Mouse (Mus musculus) bone marrow, adult 2 months (tissue): Measurements from ENCODE around the gene Usp4. TPM values are rescaled to one million over a fixed set of nuclear protein-coding genes. Genes with fewer than 3 reads are reported as not detected.

Source experiments
- H3K27ac ChIP-seq: fragments of 200-500 bp; 2 replicates; pipeline ENCODE4 v1.5.1; 2012; ENCODE audit warnings: low read depth, mild to moderate bottlenecking, control low read depth, inconsistent platforms, low read length; ENCODE audit not compliant: control insufficient read depth, poor library complexity, insufficient read depth
- H3K4me1 ChIP-seq: fragments of 200-500 bp; 2 replicates; pipeline ENCODE4 v1.6.1; 2011; ENCODE audit warnings: low read length; ENCODE audit not compliant: control insufficient read depth, insufficient read depth
- H3K4me3 ChIP-seq: fragments of 200-500 bp; replicated peaks from 2 replicates; pipeline ENCODE3; 2011; ENCODE audit warnings: mild to moderate bottlenecking, low read depth, low read length, control low read depth; ENCODE audit not compliant: control insufficient read depth
- CTCF ChIP-seq: fragments of 200-500 bp; IDR thresholded peaks from 2 replicates; pipeline ENCODE4 v1.5.1; 2011; ENCODE audit warnings: low read length, control low read depth; ENCODE audit not compliant: control insufficient read depth, insufficient read depth
- POLR2A ChIP-seq: fragments of 200-500 bp; IDR thresholded peaks from 2 replicates; pipeline ENCODE4 v1.6.1; 2011; ENCODE audit warnings: low read depth, mild to moderate bottlenecking, control low read depth, low read length, borderline replicate concordance; ENCODE audit not compliant: control insufficient read depth
- WGBS: fragments of 180-500 bp; shearing (Covaris S2); methylation state at CpG from one replicate; pipeline ENCODE4 v1.1.7; 2018; 5-methylcytosine and 5-hydroxymethylcytosine counted together
- polyA plus RNA-seq: library from polyadenylated mRNA; stranded (reverse); fragments of >200 nt; gene quantifications from 2 replicates; pipeline ENCODE4 v1.2.4, GENCODE M21; 2011; ENCODE audit warnings: low replicate concordance; ENCODE audit not compliant: missing spikeins, insufficient read depth, insufficient read length

Usp4 gene
- polyA plus RNA-seq, 1 experiment = 256 TPM

- WGBS = 89% methylated on average over 6 of the region's 6 CpGs
- Histone ChIP-seq H3K4me1 (no peaks in the 10 kb centered on the region; the same call in 1 of the 2 replicates), H3K27ac (no peak overlapping the region), H3K4me3 (no peak overlapping the region)
- TF ChIP-seq CTCF (no peak), POLR2A (no peak)
These were observed 91.5 kb downstream of the Usp4 start for GRCm38 (mm10) chr9:108439176-108439575.

GRCm38 (mm10) chr9:108440485-108440884 lies 92.8 kb downstream of the Usp4 start:
- 75% methylated on average over 5 of the region's 5 CpGs for WGBS
- Histone ChIP-seq H3K27ac (no peak overlapping the region), H3K4me3 (no peak overlapping the region), H3K4me1 (peaks cover 6% of the 10 kb centered on the region)
- TF ChIP-seq POLR2A (no peak), CTCF (no peak)

- no peak overlapping the region for H3K27ac ChIP-seq
- peaks cover 9% of the 10 kb centered on the region for H3K4me1 ChIP-seq
- WGBS = 88% methylated on average over 11 of the region's 11 CpGs
- TF ChIP-seq POLR2A = no peak
- TF ChIP-seq CTCF = no peak
- H3K4me3 ChIP-seq = no peak overlapping the region
These were observed 93.7 kb downstream of the Usp4 start for GRCm38 (mm10) chr9:108441236-108441919.

Other genes starting within 250 kb of the Usp4 start
- 1.1 and 1.9 TPM in 2 replicates for gene Bsn, start 157.5 kb upstream of the Usp4 start, polyA plus RNA-seq
- gene Dag1, start 83.9 kb upstream of the Usp4 start, polyA plus RNA-seq = 2.6 and 2.7 TPM in 2 replicates
- 2.3 TPM in 2 replicates for gene Nicn1, start 57.4 kb upstream of the Usp4 start, polyA plus RNA-seq
- 1.7 and 15.2 TPM in 2 replicates for gene Amt, start 51.0 kb upstream of the Usp4 start, polyA plus RNA-seq
- gene Rhoa, start 41.7 kb upstream of the Usp4 start, polyA plus RNA-seq = 138 and 223 TPM in 2 replicates
- gene Tcta, start 41.7 kb upstream of the Usp4 start, polyA plus RNA-seq = 5.6 and 13.2 TPM in 2 replicates
- 1,398 and 2,156 TPM in 2 replicates for gene Gpx1, start 8.9 kb upstream of the Usp4 start, polyA plus RNA-seq
- gene 1700102P08Rik, start 45.0 kb downstream of the Usp4 start, polyA plus RNA-seq = 3.9 TPM in 1 of 2 replicates, not detected in the other
- 0.34 and 0.87 TPM in 2 replicates for gene Ccdc36, start 80.6 kb downstream of the Usp4 start, polyA plus RNA-seq
- not detected in 2 replicates for gene BC048562, start 88.6 kb downstream of the Usp4 start, polyA plus RNA-seq
- 5.1 and 12.3 TPM in 2 replicates for gene Ccdc71, start 112.7 kb downstream of the Usp4 start, polyA plus RNA-seq
- 8.1 and 18.3 TPM in 2 replicates for gene Klhdc8b, start 113.7 kb downstream of the Usp4 start, polyA plus RNA-seq
- 3.8 and 9.0 TPM in 2 replicates for gene Lamb2, start 131.9 kb downstream of the Usp4 start, polyA plus RNA-seq
- 42.0 and 94.4 TPM in 2 replicates for gene Usp19, start 142.7 kb downstream of the Usp4 start, polyA plus RNA-seq
- 76.9 and 170 TPM in 2 replicates for gene Qars, start 159.9 kb downstream of the Usp4 start, polyA plus RNA-seq
- 29.4 and 50.5 TPM in 2 replicates for gene Qrich1, start 169.0 kb downstream of the Usp4 start, polyA plus RNA-seq
- gene Impdh2, start 212.4 kb downstream of the Usp4 start, polyA plus RNA-seq = 56.2 and 207 TPM in 2 replicates
- gene Ndufaf3, start 219.6 kb downstream of the Usp4 start, polyA plus RNA-seq = 14.7 and 23.0 TPM in 2 replicates
- gene Dalrd3, start 222.0 kb downstream of the Usp4 start, polyA plus RNA-seq = 44.0 and 105 TPM in 2 replicates
- 5.8 and 7.9 TPM in 2 replicates for gene Wdr6, start 230.9 kb downstream of the Usp4 start, polyA plus RNA-seq
- 1.4 TPM in 1 of 2 replicates, not detected in the other for gene P4htm, start 249.8 kb downstream of the Usp4 start, polyA plus RNA-seq